Mouse (Mus musculus): ENCODE measurements around the gene Smcr8. TPM values are rescaled to one million over a fixed set of nuclear protein-coding genes. Genes with fewer than 3 reads are reported as not detected.

The Smcr8 gene
- total and polyA plus RNA-seq, 3 experiments = 2.4 to 56.1 (median 44.7) TPM

DNA sequence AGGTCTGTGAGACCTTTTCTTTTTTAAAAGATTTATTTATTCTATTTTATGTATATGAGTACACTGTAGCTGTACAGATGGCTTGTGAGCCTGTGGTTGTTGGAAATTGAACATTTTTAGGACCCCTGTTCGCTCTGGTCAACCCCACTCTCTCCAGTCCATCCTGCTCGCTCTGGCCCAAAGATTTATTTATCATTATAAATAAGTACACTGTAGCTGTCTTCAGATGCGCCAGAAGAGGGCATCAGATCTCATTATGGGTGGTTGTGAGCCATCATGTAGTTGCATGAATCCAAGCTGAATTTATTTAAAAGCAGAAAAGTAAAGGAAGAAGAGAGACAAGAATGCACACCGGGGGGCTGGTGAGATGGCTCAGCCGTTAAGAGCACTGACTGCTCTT, 42.1 kb upstream of the Smcr8 start:
- TF ChIP-seq TAL1 (conservative IDR thresholded peaks at IDR 0.05; ENCODE audit: low read depth, low read length) = no peak
- no peak for TF ChIP-seq CTCF (IDR thresholded peaks at IDR 0.05; ENCODE audit: low read depth, low read length)
- TF ChIP-seq POLR2AphosphoS5 (IDR thresholded peaks at IDR 0.05; ENCODE audit: insufficient replicate concordance, low read depth, low read length) = no peak
- TF ChIP-seq GATA1 (IDR thresholded peaks at IDR 0.05; ENCODE audit: borderline replicate concordance, low read length) = no peak
- TF ChIP-seq GATA2 (IDR thresholded peaks at IDR 0.05; ENCODE audit: borderline replicate concordance, low read depth, low read length) = no peak
- H3K36me3 ChIP-seq (replicated peaks) = peaks cover 84% of the 10 kb centered on the region
- H3K4me1 ChIP-seq (ENCODE audit: insufficient read depth, low read depth, low read length) = peaks cover 20% of the 10 kb centered on the region
- no peak overlapping the region for H3K4me3 ChIP-seq (ENCODE audit: low read depth, low read length)
- DNase-seq (ENCODE audit: low spot score) (no peak), ATAC-seq (ENCODE audit: extremely low read depth, insufficient number of reproducible peaks, low FRiP score, poor library complexity, severe bottlenecking) (no peak)
- no peaks in the 10 kb centered on the region for H3K27me3 ChIP-seq (ENCODE audit: insufficient read depth, low read length)
- H3K9me3 ChIP-seq (replicated peaks) = 0 out of 2 replicates have a peak, but pooled peaks cover 5% of the 10 kb centered on the region

DNA sequence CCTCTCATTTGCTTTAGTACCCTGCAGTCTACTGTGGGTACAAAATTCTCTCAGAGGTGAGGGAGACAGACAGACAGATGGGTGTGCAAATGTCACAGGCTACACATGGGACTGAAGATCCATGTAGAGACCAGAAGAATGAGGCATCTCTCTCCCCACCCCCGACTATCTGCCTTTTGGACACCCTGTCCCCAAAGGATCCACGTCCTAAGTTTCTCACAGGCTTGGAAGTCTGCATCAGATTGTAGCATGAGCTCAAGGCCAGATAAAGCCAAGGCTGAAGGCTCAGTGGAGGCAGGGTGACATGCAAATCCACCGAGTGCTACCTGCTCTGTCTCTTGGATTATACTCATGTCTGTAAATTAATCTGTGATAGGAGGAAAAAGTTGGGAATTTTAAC, 40.8 kb upstream of the Smcr8 start:
- Histone ChIP-seq H3K9me3 (replicated peaks) (0 out of 2 replicates have a peak, but pooled peaks cover 5% of the 10 kb centered on the region), H3K36me3 (replicated peaks) (peaks cover 84% of the 10 kb centered on the region), H3K4me1 (ENCODE audit: insufficient read depth, low read depth, low read length) (peaks cover 10% of the 10 kb centered on the region), H3K27me3 (ENCODE audit: insufficient read depth, low read length) (no peaks in the 10 kb centered on the region), H3K4me3 (ENCODE audit: low read depth, low read length) (no peak overlapping the region)
- DNase-seq (ENCODE audit: low spot score) = no peak
- TF ChIP-seq GATA1 (IDR thresholded peaks at IDR 0.05; ENCODE audit: borderline replicate concordance, low read length) (no peak), TAL1 (conservative IDR thresholded peaks at IDR 0.05; ENCODE audit: low read depth, low read length) (no peak), POLR2AphosphoS5 (IDR thresholded peaks at IDR 0.05; ENCODE audit: insufficient replicate concordance, low read depth, low read length) (no peak), CTCF (IDR thresholded peaks at IDR 0.05; ENCODE audit: low read depth, low read length) (no peak)
- no peak for ATAC-seq (ENCODE audit: extremely low read depth, insufficient number of reproducible peaks, low FRiP score, poor library complexity, severe bottlenecking)

DNA sequence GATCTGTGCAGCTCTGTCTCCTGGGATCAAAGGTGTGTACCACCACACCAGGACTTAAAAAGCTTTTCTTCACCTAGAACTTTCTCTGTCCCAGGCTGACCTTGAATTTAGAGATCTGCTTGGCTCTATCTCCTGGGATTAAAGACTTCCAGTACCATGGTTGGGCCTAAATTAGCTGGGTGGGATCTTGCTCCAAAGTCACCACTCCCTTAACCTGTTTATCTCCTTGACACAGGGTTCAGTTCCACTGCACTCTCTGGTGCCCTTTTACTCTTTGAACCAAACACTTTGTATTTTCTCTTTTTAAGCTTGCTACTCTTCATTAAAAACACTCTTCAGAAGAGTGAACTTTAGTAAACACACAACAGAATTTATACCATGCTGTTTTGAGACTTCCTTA, 39.9 kb upstream of the Smcr8 start:
- Histone ChIP-seq H3K9me3 (replicated peaks) (0 out of 2 replicates have a peak, but pooled peaks cover 5% of the 10 kb centered on the region), H3K27me3 (ENCODE audit: insufficient read depth, low read length) (no peaks in the 10 kb centered on the region)
- TF ChIP-seq CTCF (IDR thresholded peaks at IDR 0.05; ENCODE audit: low read depth, low read length) (no peak), TAL1 (conservative IDR thresholded peaks at IDR 0.05; ENCODE audit: low read depth, low read length) (no peak), POLR2AphosphoS5 (IDR thresholded peaks at IDR 0.05; ENCODE audit: insufficient replicate concordance, low read depth, low read length) (no peak), GATA1 (IDR thresholded peaks at IDR 0.05; ENCODE audit: borderline replicate concordance, low read length) (no peak), GATA2 (IDR thresholded peaks at IDR 0.05; ENCODE audit: borderline replicate concordance, low read depth, low read length) (no peak)

DNA sequence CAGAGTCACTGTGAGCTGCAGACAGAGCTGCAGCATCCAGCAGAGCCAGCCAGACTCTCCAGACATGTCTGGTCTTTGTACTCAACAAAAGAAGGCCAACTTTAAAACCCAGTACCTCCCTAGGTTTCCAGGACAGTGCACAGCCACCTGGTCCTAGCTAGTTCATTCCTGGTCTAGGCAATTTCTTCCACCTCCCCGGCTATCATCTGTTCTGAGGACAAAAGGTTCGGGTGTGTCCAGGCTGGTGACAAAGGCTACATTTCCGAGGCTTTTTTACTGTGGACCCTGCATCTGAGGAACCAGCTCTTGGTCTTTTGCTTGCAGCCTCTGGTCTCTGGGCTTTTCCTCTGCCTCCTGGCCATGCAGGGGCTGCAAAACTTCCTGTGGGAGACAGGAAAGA, 37.0 kb upstream of the Smcr8 start:
- TF ChIP-seq POLR2AphosphoS5 (IDR thresholded peaks at IDR 0.05; ENCODE audit: insufficient replicate concordance, low read depth, low read length) (no peak), GATA2 (IDR thresholded peaks at IDR 0.05; ENCODE audit: borderline replicate concordance, low read depth, low read length) (no peak)
- Histone ChIP-seq H3K9me3 (replicated peaks) (0 out of 2 replicates have a peak, but pooled peaks cover 5% of the 10 kb centered on the region), H3K4me3 (ENCODE audit: low read depth, low read length) (no peak overlapping the region), H3K36me3 (replicated peaks) (peaks cover 88% of the 10 kb centered on the region), H3K4me1 (ENCODE audit: insufficient read depth, low read depth, low read length) (no peaks in the 10 kb centered on the region), H3K27me3 (ENCODE audit: insufficient read depth, low read length) (no peaks in the 10 kb centered on the region)
- DNase-seq (ENCODE audit: low spot score) = no peak
- no peak for ATAC-seq (ENCODE audit: extremely low read depth, insufficient number of reproducible peaks, low FRiP score, poor library complexity, severe bottlenecking)

More for the DNA sequence above, 39.9 kb upstream of the Smcr8 start:
- no peak for ATAC-seq (ENCODE audit: extremely low read depth, insufficient number of reproducible peaks, low FRiP score, poor library complexity, severe bottlenecking)
- no peak overlapping the region for H3K4me3 ChIP-seq (ENCODE audit: low read depth, low read length)
- DNase-seq (ENCODE audit: low spot score) = no peak
- H3K4me1 ChIP-seq (ENCODE audit: insufficient read depth, low read depth, low read length) = peaks cover 4% of the 10 kb centered on the region; the same call in 1 of the 2 replicates
- H3K36me3 ChIP-seq (replicated peaks) = peaks cover 84% of the 10 kb centered on the region

DNA sequence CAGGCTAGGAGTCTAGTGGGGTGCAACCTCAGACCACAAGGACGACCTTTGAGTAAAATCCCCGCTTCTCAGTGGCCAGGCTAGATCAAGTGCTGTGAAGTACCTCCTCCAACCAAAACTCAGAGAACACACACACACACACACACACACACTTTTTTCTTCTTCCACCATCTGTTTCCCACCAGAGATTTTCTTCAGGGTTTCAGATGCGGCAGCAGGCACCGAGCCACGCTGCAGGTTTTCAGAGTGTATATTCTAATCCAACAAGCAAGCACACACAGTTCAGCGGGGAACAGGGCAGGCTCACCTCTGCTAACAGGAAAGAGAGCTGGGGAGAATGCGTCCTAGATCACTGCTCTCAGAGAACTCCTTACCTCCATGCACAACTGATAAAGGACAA, 21.8 kb upstream of the Smcr8 start:
- Histone ChIP-seq H3K36me3 (replicated peaks) (peaks cover 89% of the 10 kb centered on the region), H3K4me1 (ENCODE audit: insufficient read depth, low read depth, low read length) (no peaks in the 10 kb centered on the region), H3K4me3 (ENCODE audit: low read depth, low read length) (no peak overlapping the region), H3K9me3 (replicated peaks) (no peaks in the 10 kb centered on the region), H3K27me3 (ENCODE audit: insufficient read depth, low read length) (no peaks in the 10 kb centered on the region)
- ATAC-seq (ENCODE audit: extremely low read depth, insufficient number of reproducible peaks, low FRiP score, poor library complexity, severe bottlenecking) (no peak), DNase-seq (ENCODE audit: low spot score) (no peak)
- TF ChIP-seq GATA2 (IDR thresholded peaks at IDR 0.05; ENCODE audit: borderline replicate concordance, low read depth, low read length) = no peak
- no peak for TF ChIP-seq GATA1 (IDR thresholded peaks at IDR 0.05; ENCODE audit: borderline replicate concordance, low read length)
- no peak for TF ChIP-seq CTCF (IDR thresholded peaks at IDR 0.05; ENCODE audit: low read depth, low read length)
- no peak for TF ChIP-seq TAL1 (conservative IDR thresholded peaks at IDR 0.05; ENCODE audit: low read depth, low read length)
- no peak for TF ChIP-seq POLR2AphosphoS5 (IDR thresholded peaks at IDR 0.05; ENCODE audit: insufficient replicate concordance, low read depth, low read length)

DNA sequence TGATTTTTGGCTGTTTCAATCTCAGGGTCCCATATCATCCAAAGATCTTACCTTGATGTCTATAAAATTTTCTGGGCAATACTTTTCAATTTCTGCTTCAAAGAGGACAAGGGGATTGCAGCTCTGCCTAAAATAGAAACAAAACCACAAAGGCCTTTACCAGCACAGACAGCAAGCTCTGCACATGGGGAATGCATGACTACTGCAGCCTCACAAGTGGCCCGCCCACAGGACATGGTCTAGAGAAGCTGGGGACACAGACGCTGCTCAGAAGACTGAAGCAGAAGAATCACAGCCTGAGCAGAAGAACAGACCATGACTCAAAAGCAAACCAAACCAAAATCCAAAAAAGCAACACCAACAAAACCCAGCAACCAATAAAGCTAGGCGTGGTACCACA, 15.6 kb upstream of the Smcr8 start:
- Histone ChIP-seq H3K4me3 (ENCODE audit: low read depth, low read length) (no peak overlapping the region), H3K4me1 (ENCODE audit: insufficient read depth, low read depth, low read length) (peaks cover 2% of the 10 kb centered on the region; the same call in 1 of the 2 replicates), H3K36me3 (replicated peaks) (peaks cover 83% of the 10 kb centered on the region), H3K9me3 (replicated peaks) (peaks cover 3% of the 10 kb centered on the region; the same call in 1 of the 2 replicates), H3K27me3 (ENCODE audit: insufficient read depth, low read length) (no peaks in the 10 kb centered on the region)
- ATAC-seq (ENCODE audit: extremely low read depth, insufficient number of reproducible peaks, low FRiP score, poor library complexity, severe bottlenecking) = no peak
- DNase-seq (ENCODE audit: low spot score) = no peak
- TF ChIP-seq CTCF (IDR thresholded peaks at IDR 0.05; ENCODE audit: low read depth, low read length) = no peak
- no peak for TF ChIP-seq GATA1 (IDR thresholded peaks at IDR 0.05; ENCODE audit: borderline replicate concordance, low read length)
- TF ChIP-seq GATA2 (IDR thresholded peaks at IDR 0.05; ENCODE audit: borderline replicate concordance, low read depth, low read length) = no peak
- TF ChIP-seq POLR2AphosphoS5 (IDR thresholded peaks at IDR 0.05; ENCODE audit: insufficient replicate concordance, low read depth, low read length) = no peak
- TF ChIP-seq TAL1 (conservative IDR thresholded peaks at IDR 0.05; ENCODE audit: low read depth, low read length) = no peak

Data from G1E (cell line).